Mouse (Mus musculus) right cerebral cortex, postnatal 10 days (tissue): ENCODE data around the gene Cplx3.

Source experiments
- DNase-seq, 2 experiments: peaks; one replicate each; pipeline ENCODE4 v3.0.0; 2021; ENCODE audit warnings: low spot score in 2 of 2

The Cplx3 gene

GRCm38 (mm10) chr9:57606139-57606851 lies at the start of gene Cplx3:
Gene Cplx3 (minus strand): TSS chr9:57606281.
- DNase-seq = no peak

- DNase-seq = peak; percentile 92 to 95
Measured at GRCm38 (mm10) chr9:57655749-57656148, 49.7 kb upstream of the Cplx3 start.

- DNase-seq = no peak
Measured at GRCm38 (mm10) chr9:57654966-57655365, 48.9 kb upstream of the Cplx3 start.

GRCm38 (mm10) chr9:57653283-57653682 lies 47.2 kb upstream of the Cplx3 start, which contains the start of gene Csk:
Gene Csk (minus strand): TSS chr9:57653631.
- no peak for DNase-seq

GRCm38 (mm10) chr9:57652855-57653254 lies 46.8 kb upstream of the Cplx3 start:
- DNase-seq = peak in 1 of 2 experiments; percentile 17

DNA sequence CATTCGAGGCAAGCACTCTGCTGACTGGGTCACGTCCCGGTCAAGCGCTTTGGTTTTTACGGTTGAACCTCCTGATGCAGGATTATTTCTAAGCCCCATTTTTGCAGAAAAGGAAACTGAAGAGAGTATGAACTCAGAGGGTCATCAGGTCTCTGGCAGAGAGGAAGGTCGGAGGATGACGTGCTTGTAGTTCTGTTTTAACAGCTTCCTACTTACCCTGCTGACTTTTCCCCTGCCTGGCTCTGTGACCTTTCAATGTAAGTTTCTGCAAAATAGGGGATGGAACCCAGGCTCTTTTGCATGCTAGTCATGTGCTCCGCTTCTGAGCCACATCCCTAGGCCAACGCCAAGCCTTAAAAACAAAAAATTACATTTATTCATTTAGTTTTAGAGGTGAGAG lies 46.3 kb upstream of the Cplx3 start:
- DNase-seq = peak in 1 of 2 experiments; percentile 22

DNA sequence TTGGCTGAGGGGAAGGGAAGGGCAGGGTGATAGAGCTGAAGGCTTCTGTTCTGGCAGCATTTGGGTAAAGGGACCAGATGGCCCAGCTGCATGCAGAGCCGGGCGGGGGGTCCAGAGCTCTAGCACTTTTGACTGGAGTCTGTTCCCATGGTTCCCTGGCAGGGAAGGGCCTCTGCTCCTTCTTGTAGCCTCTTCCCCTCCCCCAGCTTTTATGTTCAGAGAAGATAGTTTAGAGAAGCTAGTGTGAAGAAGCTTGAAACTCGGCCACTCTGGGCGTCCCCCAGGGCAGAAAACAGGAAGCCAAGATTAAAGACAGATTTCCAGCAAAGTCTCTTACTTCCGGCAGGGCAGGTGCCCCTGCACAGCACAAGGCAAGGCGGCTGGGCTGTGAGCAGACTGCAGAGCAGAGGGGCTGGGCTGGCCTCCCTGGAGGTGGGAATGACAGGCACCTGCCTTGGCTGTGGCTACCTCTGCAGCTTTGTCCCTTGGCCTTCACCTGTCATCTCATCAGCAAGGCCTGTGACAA lies 44.8 kb upstream of the Cplx3 start:
- DNase-seq = peak in 1 of 2 experiments; percentile 45

DNA sequence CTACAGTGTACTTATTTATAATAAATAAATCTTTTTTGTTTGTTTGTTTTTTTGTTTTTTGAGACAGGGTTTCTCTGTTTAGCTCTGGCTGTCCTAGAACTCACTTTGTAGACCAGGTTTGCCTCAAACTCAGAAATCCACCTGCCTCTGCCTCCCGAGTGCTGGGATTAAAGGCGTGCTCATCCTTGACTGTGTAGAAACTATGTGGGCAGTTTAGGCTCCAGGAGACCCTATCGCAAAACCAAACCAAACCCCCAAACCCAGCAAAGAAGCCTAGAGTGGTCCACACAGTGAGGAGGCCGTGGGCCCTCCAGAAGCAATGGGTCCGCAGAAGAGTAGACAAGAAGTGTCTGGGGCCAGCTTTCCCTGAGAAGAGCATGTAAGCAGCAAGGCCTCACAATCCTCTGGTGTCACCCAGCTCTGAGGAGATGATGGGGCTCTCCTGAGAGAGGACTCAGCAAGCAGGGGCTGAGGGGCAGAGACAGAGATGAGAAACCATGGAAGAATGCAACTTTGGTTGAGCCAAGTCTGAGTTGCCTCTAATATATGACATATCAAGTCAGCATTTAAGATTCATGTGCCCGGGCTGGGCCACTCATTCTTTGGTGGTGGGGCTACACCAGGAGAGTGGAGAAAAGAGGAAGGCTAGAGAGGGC lies 44.2 kb upstream of the Cplx3 start:
- no peak for DNase-seq

- DNase-seq = no peak
Measured at GRCm38 (mm10) chr9:57647286-57648108, 41.4 kb upstream of the Cplx3 start.

- DNase-seq = no peak
Measured at GRCm38 (mm10) chr9:57646551-57647103, 40.5 kb upstream of the Cplx3 start.

- peak; percentile 92 to 95 for DNase-seq
Measured at GRCm38 (mm10) chr9:57644944-57645893, 39.1 kb upstream of the Cplx3 start.

DNA sequence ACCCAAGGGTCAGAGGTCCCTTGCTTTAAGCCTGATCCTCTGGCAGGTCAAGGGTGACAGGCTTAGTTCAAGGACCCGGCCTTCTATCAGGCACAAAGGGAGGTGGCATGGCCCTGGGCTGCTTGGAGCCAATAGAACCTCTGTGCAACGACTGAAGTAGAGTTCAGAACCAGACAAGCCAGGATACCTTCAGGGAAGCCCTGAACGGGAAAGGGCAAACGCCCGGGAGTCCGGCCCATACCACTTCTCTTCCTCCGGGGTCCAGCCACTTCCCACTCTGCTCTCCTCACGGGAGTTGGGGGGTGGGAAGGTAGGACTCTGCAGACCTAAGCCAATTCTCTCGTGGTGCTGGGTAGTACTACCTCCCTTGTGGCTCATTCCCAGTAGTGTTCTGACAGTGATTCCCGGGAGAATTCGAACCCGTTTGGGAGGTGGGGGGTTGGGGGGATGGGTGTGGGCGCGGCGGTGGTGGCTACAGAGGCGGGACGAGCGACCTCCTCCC lies 38.4 kb upstream of the Cplx3 start:
- no peak for DNase-seq

- DNase-seq = no peak
Measured at GRCm38 (mm10) chr9:57643856-57644180, 37.7 kb upstream of the Cplx3 start.

DNA sequence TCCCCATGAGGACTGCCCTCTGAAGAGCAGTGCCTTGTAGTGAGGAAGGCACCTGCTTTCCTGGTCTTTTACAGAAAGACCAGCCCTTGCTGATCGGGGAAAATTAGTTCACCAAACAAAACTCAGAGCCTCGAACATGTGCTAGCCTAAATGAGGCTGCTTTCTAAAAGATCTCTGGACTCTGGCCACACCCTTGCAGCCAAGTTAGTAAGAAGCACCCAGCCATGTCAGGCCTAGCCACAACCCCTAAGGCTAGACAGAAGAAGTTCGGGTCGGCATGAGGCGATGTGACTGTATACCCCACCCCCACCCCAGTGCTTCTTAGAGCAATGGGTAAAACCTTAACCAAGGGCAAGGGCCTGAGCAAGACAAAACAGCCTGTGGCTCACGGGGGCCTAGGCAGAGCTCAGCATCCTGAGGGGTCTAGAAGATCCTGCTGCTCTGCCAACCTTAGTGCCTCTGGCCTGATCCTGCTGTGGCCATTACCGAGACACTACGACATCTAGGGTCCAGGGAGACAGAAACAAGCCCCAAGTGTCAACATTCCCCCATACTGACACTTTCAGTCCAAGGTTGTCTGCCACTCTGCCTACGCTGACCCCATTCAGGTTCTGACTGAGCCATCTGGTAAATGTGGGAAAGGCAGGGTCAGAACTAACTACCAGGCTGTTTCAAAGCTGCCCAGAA lies 37.2 kb upstream of the Cplx3 start:
- DNase-seq = no peak

GRCm38 (mm10) chr9:57641775-57642550 lies 35.9 kb upstream of the Cplx3 start:
- DNase-seq = no peak

DNA sequence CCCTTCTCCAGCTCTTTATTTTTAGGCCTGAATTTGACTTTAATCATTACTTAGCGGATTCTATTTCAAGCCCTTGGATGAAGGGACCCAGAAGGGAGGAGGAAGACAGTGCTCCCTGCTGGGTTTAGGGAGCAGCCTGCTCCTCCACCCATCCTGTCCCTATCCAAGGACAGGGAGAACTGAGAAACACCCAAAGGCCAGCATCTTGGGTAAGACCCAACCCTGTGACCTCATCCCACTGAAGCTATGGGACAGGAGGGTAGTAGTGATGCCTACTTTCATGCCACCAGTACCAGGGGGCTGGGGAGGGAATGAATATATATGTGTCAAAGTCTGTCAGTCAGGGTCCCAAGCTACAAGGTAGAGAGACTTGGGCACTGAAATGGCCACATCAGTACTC lies 34.9 kb upstream of the Cplx3 start:
- DNase-seq = no peak

- DNase-seq = peak; percentile 64 to 67
Measured at GRCm38 (mm10) chr9:57640384-57640783, 34.3 kb upstream of the Cplx3 start.

GRCm38 (mm10) chr9:57639661-57640328 lies 33.7 kb upstream of the Cplx3 start:
- no peak for DNase-seq
